Mouse (Mus musculus) myocyte (in vitro differentiated cells): ENCODE measurements around the gene Arhgap9.

ENCODE experiments used
- POLR2A ChIP-seq: IDR thresholded peaks from one replicate; pipeline ENCODE4 v1.6.1; 2011; ENCODE audit warnings: low read depth, mild to moderate bottlenecking, control low read depth, moderate library complexity; ENCODE audit not compliant: insufficient read length
- USF1 ChIP-seq: IDR thresholded peaks from one replicate; pipeline ENCODE4 v1.6.1; 2011; ENCODE audit warnings: low read depth, mild to moderate bottlenecking, control low read depth, moderate library complexity

DNA sequence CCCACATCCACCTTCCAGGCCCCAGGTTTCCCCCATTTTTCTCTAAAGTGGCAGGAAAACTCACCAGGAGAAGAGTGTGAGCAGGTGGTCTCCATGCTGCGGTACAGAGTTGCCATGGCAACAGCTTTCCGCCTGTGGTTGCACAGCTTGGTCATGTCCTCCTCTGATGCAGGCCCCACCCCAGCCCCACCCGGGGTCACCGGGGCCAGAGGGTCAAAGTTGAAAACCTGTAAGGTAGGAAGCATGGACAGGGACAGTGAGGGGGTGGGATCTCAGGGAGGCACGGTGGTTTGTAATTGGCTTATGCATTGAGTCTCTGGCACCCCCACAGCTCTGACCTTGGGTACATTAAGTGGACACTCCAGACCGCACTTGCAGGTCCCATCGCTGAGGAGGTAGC is 35.0 kb upstream of the Arhgap9 start:
- no peak for TF ChIP-seq USF1
- TF ChIP-seq POLR2A = no peak
